Mouse (Mus musculus) megakaryocyte, embryonic 14.5 days (primary cell): Measurements from ENCODE around the gene Ltn1.

Experiments
- FLI1 ChIP-seq: IDR thresholded peaks from 2 replicates; pipeline ENCODE4 v1.6.1; 2012; ENCODE audit warnings: low read length, inconsistent platforms, mixed read lengths
- GATA1 ChIP-seq: IDR thresholded peaks from 3 replicates; pipeline ENCODE4 v1.6.1; 2012; ENCODE audit warnings: mixed read lengths, low read length, inconsistent platforms, borderline replicate concordance

DNA sequence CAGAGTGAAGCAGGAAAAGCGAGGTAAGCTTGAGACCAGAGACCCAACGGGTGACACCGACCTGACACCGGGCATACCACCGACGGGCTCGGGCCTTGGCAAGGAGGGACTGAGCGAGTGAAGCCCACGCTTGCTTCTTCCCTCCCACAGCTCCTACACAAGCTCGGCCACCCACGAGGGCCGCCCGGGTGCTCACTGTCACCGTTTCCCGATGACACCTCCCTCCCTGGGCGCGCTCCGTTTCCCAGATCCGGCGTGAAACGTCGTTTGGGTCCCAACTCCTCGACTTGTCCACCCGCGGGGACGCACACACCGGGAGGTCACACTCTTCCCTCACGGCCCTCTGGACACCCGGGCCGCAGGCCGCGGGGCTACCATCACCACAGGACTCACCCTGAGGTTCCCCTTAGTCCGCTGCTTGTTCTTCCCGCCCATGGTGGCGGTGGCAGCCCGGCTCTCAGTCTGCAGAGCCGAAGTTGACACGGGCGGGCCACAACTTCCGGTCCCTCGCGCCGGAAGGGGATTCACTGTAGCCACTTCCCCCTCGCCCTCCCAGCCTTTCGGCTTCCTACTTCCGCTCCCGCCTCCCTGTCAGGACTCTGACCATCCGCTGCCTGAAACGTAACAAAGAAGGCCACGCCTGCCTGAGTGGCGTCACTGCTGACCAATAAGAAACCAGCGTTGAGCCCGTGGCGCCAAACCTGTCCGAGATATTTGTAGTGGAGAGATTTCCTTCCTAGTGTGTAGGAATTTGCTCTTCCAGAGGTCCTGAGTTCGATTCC lies at the start of gene Ltn1:
- TF ChIP-seq GATA1 (no peak), FLI1 (peak; percentile 99)
